Mouse (Mus musculus) midbrain, postnatal 0 days (tissue): ENCODE data around the gene Wasf3. TPM values are rescaled to one million over a fixed set of nuclear protein-coding genes. Genes with fewer than 3 reads are reported as not detected.

Source experiments
- ATAC-seq: fragments of 200-750 bp; cut with Nextera tagmentation; 2 replicates; pipeline ENCODE4 v1.8.0; 2017; ENCODE audit warnings: moderate number of reproducible peaks, mild to moderate bottlenecking, moderate TSS enrichment, moderate library complexity; ENCODE audit not compliant: low FRiP score
- DNase-seq: peaks from one replicate; pipeline ENCODE4 v3.0.0-alpha.2; 2015; ENCODE audit warnings: low spot score
- H3K27ac ChIP-seq: fragments of 300-500 bp; sonication (generic); 2 replicates; pipeline ENCODE4 v1.5.1; 2014; ENCODE audit warnings: low read depth, mild to moderate bottlenecking, low read length, mixed read lengths
- H3K27me3 ChIP-seq: fragments of 300-500 bp; sonication (generic); 2 replicates; pipeline ENCODE4 v1.6.1; 2014; ENCODE audit warnings: low read length, control low read depth, mixed read lengths; ENCODE audit not compliant: insufficient read depth
- H3K36me3 ChIP-seq: fragments of 300-500 bp; sonication (generic); 2 replicates; pipeline ENCODE4 v1.6.1; 2014; ENCODE audit warnings: low read length, control low read depth, mixed read lengths; ENCODE audit not compliant: insufficient read depth
- H3K4me1 ChIP-seq: fragments of 300-500 bp; sonication (generic); 2 replicates; pipeline ENCODE4 v1.6.1; 2014; ENCODE audit warnings: mild to moderate bottlenecking, control low read depth, antibody characterized with exemption, low read length, mixed read lengths; ENCODE audit not compliant: insufficient read depth
- H3K4me2 ChIP-seq: fragments of 300-500 bp; sonication (generic); 2 replicates; pipeline ENCODE4 v1.6.1; 2014; ENCODE audit warnings: low read depth, mild to moderate bottlenecking, low read length, mixed read lengths; ENCODE audit not compliant: poor library complexity, severe bottlenecking
- H3K4me3 ChIP-seq: fragments of 300-500 bp; sonication (generic); 2 replicates; pipeline ENCODE4 v1.5.1; 2014; ENCODE audit warnings: low read depth, mild to moderate bottlenecking, low read length, moderate library complexity
- H3K9ac ChIP-seq: fragments of 300-500 bp; sonication (generic); replicated peaks from 2 replicates; pipeline ENCODE4 v1.6.1; 2014; ENCODE audit warnings: mild to moderate bottlenecking, low read length, moderate library complexity, mixed read lengths; ENCODE audit not compliant: poor library complexity, severe bottlenecking
- H3K9me3 ChIP-seq: fragments of 300-500 bp; sonication (generic); 2 replicates; pipeline ENCODE4 v1.6.1; 2016; ENCODE audit warnings: low read length, control low read depth
- CTCF ChIP-seq: IDR thresholded peaks from 2 replicates; pipeline ENCODE4 v1.5.1; 2016; ENCODE audit warnings: antibody characterized with exemption, mild to moderate bottlenecking
- WGBS: fragments of 180-500 bp; shearing (Covaris S2); extraction: QIAGEN DNeasy Blood & Tissue Kit; methylation state at CpG from one replicate; pipeline ENCODE4 v1.1.7; 2014; 5-methylcytosine and 5-hydroxymethylcytosine counted together
- polyA plus RNA-seq: library from polyadenylated mRNA; unstranded; fragments of >200 nt; fragmentation: Nextera tagmentation; extraction: Ambion mirVana; gene quantifications from 2 replicates; pipeline ENCODE4 v1.2.1, GENCODE M21; 2015
- total RNA-seq: library from RNA; depleted of rRNA; stranded (reverse); fragments of >200 nt; gene quantifications from 2 replicates; pipeline ENCODE4 v1.2.3, GENCODE M21; 2014

The Wasf3 gene
- total and polyA plus RNA-seq, 2 experiments from 2014 or later = 19.1 to 40.7 TPM

DNA sequence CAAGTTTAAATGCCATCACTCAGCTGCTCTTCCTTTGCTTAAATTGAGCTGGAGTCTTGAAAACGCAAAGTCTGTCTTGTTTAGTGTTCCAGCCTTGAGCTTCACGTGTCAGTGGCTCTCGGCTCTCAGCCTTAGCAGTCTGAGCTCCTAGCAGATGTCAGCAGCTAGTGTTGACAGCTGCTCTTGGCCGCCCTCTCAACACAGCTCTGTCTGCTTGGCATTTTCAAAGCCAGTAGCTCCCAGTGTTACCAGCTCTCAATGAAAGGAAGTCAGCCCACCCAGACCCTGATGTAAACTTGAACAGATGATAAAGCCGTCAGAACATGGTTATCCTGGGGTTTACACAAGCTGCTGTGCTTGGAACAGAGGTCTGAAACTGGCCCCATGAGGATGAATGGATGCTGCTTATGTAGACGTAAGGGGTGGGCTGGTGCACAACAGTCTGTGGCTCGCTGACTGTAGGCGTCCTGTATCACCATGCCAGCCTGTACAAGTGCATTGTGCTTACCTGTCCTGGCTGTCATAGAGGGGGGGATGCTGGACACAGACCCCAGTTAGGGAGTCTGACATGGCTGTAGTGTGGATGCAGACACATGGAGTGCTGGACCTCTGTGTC lies 40.0 kb downstream of the Wasf3 start:
- WGBS = 75% methylated on average over 8 of the region's 8 CpGs
- no peak overlapping the region for H3K27ac ChIP-seq
- peak; percentile 64 for ATAC-seq
- no peak for TF ChIP-seq CTCF
- no peak overlapping the region for H3K9ac ChIP-seq
- DNase-seq = peak; percentile 75
- H3K4me3 ChIP-seq = no peak overlapping the region
- no peak overlapping the region for H3K4me2 ChIP-seq
- no peaks in the 10 kb centered on the region for H3K9me3 ChIP-seq
- no peaks in the 10 kb centered on the region for H3K4me1 ChIP-seq
- H3K36me3 ChIP-seq = peaks cover 4% of the 10 kb centered on the region
- H3K27me3 ChIP-seq = no peaks in the 10 kb centered on the region

DNA sequence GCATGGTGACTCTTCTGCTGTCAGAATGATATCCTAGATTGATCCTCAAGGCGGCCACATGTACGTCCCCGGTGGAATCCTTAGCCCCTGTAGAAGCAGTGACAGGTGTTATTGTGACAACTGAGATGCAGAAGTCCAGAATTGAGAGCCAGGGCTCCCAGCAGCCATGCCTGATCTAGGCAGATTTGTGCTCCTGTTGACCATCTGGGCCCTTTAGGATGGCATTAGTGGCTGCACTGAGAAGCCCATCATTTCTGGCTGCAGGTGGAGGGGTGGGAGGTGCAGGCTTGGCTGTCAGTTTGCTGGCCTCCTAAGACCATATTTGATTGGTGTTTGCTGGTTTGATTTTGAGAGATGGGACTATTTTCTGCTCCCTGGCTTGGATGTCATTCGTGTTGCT lies 40.9 kb downstream of the Wasf3 start:
- Histone ChIP-seq H3K36me3 (peaks cover 4% of the 10 kb centered on the region), H3K27me3 (no peaks in the 10 kb centered on the region), H3K4me2 (no peak overlapping the region), H3K9me3 (no peaks in the 10 kb centered on the region), H3K9ac (no peak overlapping the region), H3K4me3 (no peak overlapping the region), H3K4me1 (no peaks in the 10 kb centered on the region), H3K27ac (no peak overlapping the region)
- WGBS = 81% methylated on average over 4 of the region's 4 CpGs
- ATAC-seq = no peak
- peak; percentile 28 for DNase-seq
- TF ChIP-seq CTCF = no peak

DNA sequence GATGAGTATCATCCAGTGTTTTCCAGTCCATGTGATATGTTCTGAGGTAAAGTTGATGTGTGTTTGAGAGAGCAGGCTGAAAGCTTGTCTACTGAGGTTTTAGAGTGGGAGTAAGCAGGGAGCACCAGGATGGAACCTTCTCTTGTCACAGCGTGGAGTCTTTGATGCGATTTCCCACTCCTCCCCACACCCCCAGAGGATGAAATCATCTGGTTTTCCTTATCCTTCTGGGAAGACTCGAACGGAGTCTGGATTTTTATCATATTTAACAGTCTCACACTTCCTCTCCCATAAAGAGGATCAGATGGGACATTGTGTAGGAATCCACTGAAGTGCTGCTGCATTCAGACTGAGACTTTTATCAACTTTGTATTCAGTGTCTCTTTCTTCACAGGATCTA lies 43.3 kb downstream of the Wasf3 start:
- TF ChIP-seq CTCF = no peak
- 79% methylated on average over 4 of the region's 4 CpGs for WGBS
- DNase-seq (no peak), ATAC-seq (no peak)
- no peak overlapping the region for H3K9ac ChIP-seq
- no peak overlapping the region for H3K4me3 ChIP-seq
- H3K4me1 ChIP-seq = no peaks in the 10 kb centered on the region
- no peak overlapping the region for H3K27ac ChIP-seq
- no peak overlapping the region for H3K4me2 ChIP-seq
- H3K36me3 ChIP-seq = peaks cover 4% of the 10 kb centered on the region
- no peaks in the 10 kb centered on the region for H3K27me3 ChIP-seq
- H3K9me3 ChIP-seq = no peaks in the 10 kb centered on the region

DNA sequence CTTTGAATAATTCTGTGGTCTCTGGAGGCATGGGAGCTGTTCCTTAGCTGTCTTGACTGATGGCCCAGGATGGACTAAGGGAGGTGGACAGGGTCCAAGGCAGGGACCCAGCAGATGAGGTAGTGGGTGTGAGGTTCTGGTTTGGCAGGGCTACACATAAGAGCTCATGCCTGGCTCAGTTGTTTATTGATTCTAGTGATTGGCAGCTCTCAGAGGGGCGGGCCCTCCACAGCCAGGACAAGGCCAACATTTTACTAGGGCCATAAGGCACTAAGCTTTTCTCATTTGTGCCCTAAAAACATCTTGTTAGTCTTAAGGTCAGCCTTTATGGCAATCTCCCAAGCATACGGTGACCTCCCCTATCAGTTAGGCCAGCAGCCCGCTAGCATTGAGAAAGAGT lies 47.0 kb downstream of the Wasf3 start:
- no peak for TF ChIP-seq CTCF
- H3K27ac ChIP-seq = no peak overlapping the region
- DNase-seq = no peak
- no peak overlapping the region for H3K4me2 ChIP-seq
- no peaks in the 10 kb centered on the region for H3K9me3 ChIP-seq
- H3K4me1 ChIP-seq = no peaks in the 10 kb centered on the region
- 93% methylated on average over 3 of the region's 3 CpGs for WGBS
- no peak overlapping the region for H3K4me3 ChIP-seq
- H3K36me3 ChIP-seq = peaks cover 10% of the 10 kb centered on the region
- H3K9ac ChIP-seq = no peak overlapping the region
- ATAC-seq = no peak
- no peaks in the 10 kb centered on the region for H3K27me3 ChIP-seq

DNA sequence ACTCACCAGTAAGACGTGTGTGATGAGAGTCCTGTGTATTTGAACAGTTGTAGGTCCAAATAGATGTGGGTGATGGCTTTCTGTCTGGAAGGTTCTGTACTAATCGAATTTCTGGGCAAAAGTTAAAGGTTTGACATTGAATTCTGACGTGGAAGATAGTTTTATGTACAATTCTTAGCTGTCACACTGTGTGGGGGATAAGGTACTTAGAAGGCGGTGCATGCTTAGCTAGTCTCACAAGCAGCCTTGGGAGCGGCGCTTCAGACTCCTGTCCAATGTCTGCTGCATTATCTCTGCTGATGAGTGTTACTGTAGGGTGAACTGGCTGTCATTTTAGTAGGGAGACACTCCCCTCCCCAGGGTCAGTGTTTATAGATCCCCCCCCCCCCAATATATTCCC lies 47.7 kb downstream of the Wasf3 start:
- ATAC-seq (no peak), DNase-seq (no peak)
- Histone ChIP-seq H3K4me3 (no peak overlapping the region), H3K27me3 (no peaks in the 10 kb centered on the region), H3K9me3 (no peaks in the 10 kb centered on the region), H3K27ac (no peak overlapping the region), H3K36me3 (peaks cover 13% of the 10 kb centered on the region), H3K4me2 (no peak overlapping the region), H3K9ac (no peak overlapping the region), H3K4me1 (no peaks in the 10 kb centered on the region)
- no peak for TF ChIP-seq CTCF
- 91% methylated on average over 6 of the region's 6 CpGs for WGBS

DNA sequence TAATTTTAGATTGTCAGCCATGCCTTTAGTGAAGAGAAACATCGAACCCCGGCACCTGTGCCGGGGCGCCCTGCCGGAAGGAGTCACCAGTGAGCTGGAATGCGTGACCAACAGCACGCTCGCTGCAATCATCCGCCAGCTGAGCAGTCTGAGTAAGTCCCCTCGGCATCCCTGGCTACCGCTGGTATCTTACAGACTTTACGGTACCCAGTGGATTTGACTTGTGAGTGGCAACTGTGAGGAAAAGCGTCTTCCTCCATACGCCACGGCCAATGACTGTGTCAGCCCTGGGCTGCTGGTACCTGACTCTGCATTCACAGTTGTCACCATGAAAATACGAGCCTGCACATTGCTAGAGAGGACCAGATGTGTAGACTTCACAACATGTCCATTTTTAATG lies 50.5 kb downstream of the Wasf3 start:
- no peak overlapping the region for H3K4me2 ChIP-seq
- no peak overlapping the region for H3K4me3 ChIP-seq
- TF ChIP-seq CTCF = no peak
- peaks cover 31% of the 10 kb centered on the region for H3K36me3 ChIP-seq
- DNase-seq (no peak), ATAC-seq (no peak)
- 96% methylated on average over 16 of the region's 16 CpGs for WGBS
- no peaks in the 10 kb centered on the region for H3K4me1 ChIP-seq
- no peaks in the 10 kb centered on the region for H3K27me3 ChIP-seq
- no peak overlapping the region for H3K27ac ChIP-seq
- H3K9ac ChIP-seq = no peak overlapping the region
- no peaks in the 10 kb centered on the region for H3K9me3 ChIP-seq
